Mouse (Mus musculus): ENCODE measurements around the gene Erlin1. TPM values are rescaled to one million over a fixed set of nuclear protein-coding genes. Genes with fewer than 3 reads are reported as not detected.

Gene Erlin1
- total and polyA plus RNA-seq, 3 experiments = 8.2 to 21.7 (median 11.0) TPM

DNA sequence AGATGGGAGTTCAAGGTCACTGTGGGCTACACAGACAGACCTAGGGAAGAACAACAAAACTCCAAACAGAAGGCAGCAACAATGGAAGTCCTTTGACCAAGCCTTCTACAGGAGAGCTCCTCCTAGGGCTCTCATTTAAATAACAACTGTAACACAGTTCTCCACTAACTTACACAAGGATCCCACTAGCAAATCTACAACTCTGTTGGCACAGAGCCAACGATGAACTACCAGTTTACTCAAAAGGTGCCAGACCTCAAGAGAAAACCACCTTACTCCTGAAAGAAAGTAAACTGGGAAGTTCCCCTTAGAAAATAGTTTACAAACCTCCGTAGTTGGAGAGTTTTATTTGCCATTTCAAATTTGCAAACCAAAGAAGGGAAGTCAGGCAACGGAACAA lies 20.3 kb downstream of the Erlin1 start:
- no peak for ATAC-seq (ENCODE audit: extremely low read depth, insufficient number of reproducible peaks, low FRiP score, poor library complexity, severe bottlenecking)

GRCm38 (mm10) chr19:44045847-44046246 lies 23.7 kb downstream of the Erlin1 start:
- ATAC-seq (ENCODE audit: extremely low read depth, insufficient number of reproducible peaks, low FRiP score, poor library complexity, severe bottlenecking) (no peak), DNase-seq (ENCODE audit: low spot score) (no peak)
- Histone ChIP-seq H3K36me3 (replicated peaks) (peaks cover 52% of the 10 kb centered on the region), H3K4me3 (ENCODE audit: low read depth, low read length) (no peak overlapping the region), H3K27me3 (ENCODE audit: insufficient read depth, low read length) (no peaks in the 10 kb centered on the region), H3K4me1 (ENCODE audit: insufficient read depth, low read depth, low read length) (no peaks in the 10 kb centered on the region; the same call in 1 of the 2 replicates), H3K9me3 (replicated peaks) (no peaks in the 10 kb centered on the region)
- TF ChIP-seq CTCF (IDR thresholded peaks at IDR 0.05; ENCODE audit: low read depth, low read length) = no peak

More for the DNA sequence above, 20.3 kb downstream of the Erlin1 start:
- H3K27me3 ChIP-seq (ENCODE audit: insufficient read depth, low read length) = no peaks in the 10 kb centered on the region
- H3K9me3 ChIP-seq (replicated peaks) = no peaks in the 10 kb centered on the region
- H3K4me1 ChIP-seq (ENCODE audit: insufficient read depth, low read depth, low read length) = no peaks in the 10 kb centered on the region; the same call in 1 of the 2 replicates
- peaks cover 60% of the 10 kb centered on the region for H3K36me3 ChIP-seq (replicated peaks)
- TF ChIP-seq CTCF (IDR thresholded peaks at IDR 0.05; ENCODE audit: low read depth, low read length) (no peak), GATA2 (IDR thresholded peaks at IDR 0.05; ENCODE audit: borderline replicate concordance, low read depth, low read length) (no peak), POLR2AphosphoS5 (IDR thresholded peaks at IDR 0.05; ENCODE audit: insufficient replicate concordance, low read depth, low read length) (no peak), TAL1 (conservative IDR thresholded peaks at IDR 0.05; ENCODE audit: low read depth, low read length) (no peak), GATA1 (IDR thresholded peaks at IDR 0.05; ENCODE audit: borderline replicate concordance, low read length) (no peak)
- H3K4me3 ChIP-seq (ENCODE audit: low read depth, low read length) = no peak overlapping the region
- DNase-seq (ENCODE audit: low spot score) = no peak

GRCm38 (mm10) chr19:44042121-44042520 lies 27.5 kb downstream of the Erlin1 start:
- Histone ChIP-seq H3K27me3 (ENCODE audit: insufficient read depth, low read length) (no peaks in the 10 kb centered on the region), H3K4me3 (ENCODE audit: low read depth, low read length) (no peak overlapping the region), H3K9me3 (replicated peaks) (no peaks in the 10 kb centered on the region), H3K36me3 (replicated peaks) (peaks cover 72% of the 10 kb centered on the region), H3K4me1 (ENCODE audit: insufficient read depth, low read depth, low read length) (no peaks in the 10 kb centered on the region)
- DNase-seq (ENCODE audit: low spot score) (no peak), ATAC-seq (ENCODE audit: extremely low read depth, insufficient number of reproducible peaks, low FRiP score, poor library complexity, severe bottlenecking) (no peak)
- TF ChIP-seq GATA1 (IDR thresholded peaks at IDR 0.05; ENCODE audit: borderline replicate concordance, low read length) (no peak), POLR2AphosphoS5 (IDR thresholded peaks at IDR 0.05; ENCODE audit: insufficient replicate concordance, low read depth, low read length) (no peak), CTCF (IDR thresholded peaks at IDR 0.05; ENCODE audit: low read depth, low read length) (no peak), TAL1 (conservative IDR thresholded peaks at IDR 0.05; ENCODE audit: low read depth, low read length) (no peak), GATA2 (IDR thresholded peaks at IDR 0.05; ENCODE audit: borderline replicate concordance, low read depth, low read length) (no peak)

GRCm38 (mm10) chr19:44033396-44033795 lies 36.2 kb downstream of the Erlin1 start:
- Histone ChIP-seq H3K9me3 (replicated peaks) (no peaks in the 10 kb centered on the region), H3K36me3 (replicated peaks) (peaks cover 42% of the 10 kb centered on the region), H3K27me3 (ENCODE audit: insufficient read depth, low read length) (no peaks in the 10 kb centered on the region), H3K4me3 (ENCODE audit: low read depth, low read length) (no peak overlapping the region), H3K4me1 (ENCODE audit: insufficient read depth, low read depth, low read length) (no peaks in the 10 kb centered on the region)
- ATAC-seq (ENCODE audit: extremely low read depth, insufficient number of reproducible peaks, low FRiP score, poor library complexity, severe bottlenecking) (no peak), DNase-seq (ENCODE audit: low spot score) (no peak)
- no peak for TF ChIP-seq CTCF (IDR thresholded peaks at IDR 0.05; ENCODE audit: low read depth, low read length)
- TF ChIP-seq GATA1 (IDR thresholded peaks at IDR 0.05; ENCODE audit: borderline replicate concordance, low read length) = no peak
- no peak for TF ChIP-seq POLR2AphosphoS5 (IDR thresholded peaks at IDR 0.05; ENCODE audit: insufficient replicate concordance, low read depth, low read length)
- TF ChIP-seq TAL1 (conservative IDR thresholded peaks at IDR 0.05; ENCODE audit: low read depth, low read length) = no peak

DNA sequence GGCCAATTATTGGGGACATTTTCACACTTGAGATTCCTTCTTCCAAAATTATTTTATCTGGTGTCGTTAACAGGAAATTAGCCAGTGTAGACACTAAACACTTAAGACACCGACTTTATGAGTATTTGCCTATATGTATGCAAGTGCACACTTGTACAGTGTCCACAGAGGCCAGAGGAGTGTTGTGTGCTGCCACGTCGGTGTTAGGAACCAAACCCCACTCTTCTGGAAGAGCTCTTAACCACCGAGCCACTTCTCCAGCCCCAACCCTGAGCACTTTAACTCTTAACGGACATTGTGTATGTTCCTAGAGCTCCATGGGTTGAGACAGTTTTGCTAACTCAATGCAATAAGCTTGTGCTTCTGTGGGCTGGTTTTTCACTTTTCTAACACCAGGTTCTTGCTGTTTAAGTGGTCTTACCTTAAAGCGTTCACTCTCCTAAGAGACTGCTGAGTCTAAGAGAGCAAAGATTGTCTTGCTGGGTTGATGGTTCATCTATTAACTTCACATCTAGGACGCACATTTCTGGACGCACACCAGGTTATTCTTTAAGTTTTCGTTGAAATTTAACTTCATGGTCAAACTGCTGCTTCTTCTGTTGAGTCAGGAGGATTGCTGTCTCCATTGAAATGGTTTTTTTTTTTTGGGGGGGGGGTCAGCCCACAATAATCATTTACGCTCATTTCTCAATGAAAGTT lies 37.4 kb downstream of the Erlin1 start:
- no peaks in the 10 kb centered on the region for H3K4me1 ChIP-seq (ENCODE audit: insufficient read depth, low read depth, low read length)
- no peaks in the 10 kb centered on the region for H3K27me3 ChIP-seq (ENCODE audit: insufficient read depth, low read length)
- ATAC-seq (ENCODE audit: extremely low read depth, insufficient number of reproducible peaks, low FRiP score, poor library complexity, severe bottlenecking) (no peak), DNase-seq (ENCODE audit: low spot score) (no peak)
- H3K9me3 ChIP-seq (replicated peaks) = no peaks in the 10 kb centered on the region
- H3K4me3 ChIP-seq (ENCODE audit: low read depth, low read length) = no peak overlapping the region
- peaks cover 32% of the 10 kb centered on the region for H3K36me3 ChIP-seq (replicated peaks)
- no peak for TF ChIP-seq GATA2 (IDR thresholded peaks at IDR 0.05; ENCODE audit: borderline replicate concordance, low read depth, low read length)
- no peak for TF ChIP-seq CTCF (IDR thresholded peaks at IDR 0.05; ENCODE audit: low read depth, low read length)
- TF ChIP-seq GATA1 (IDR thresholded peaks at IDR 0.05; ENCODE audit: borderline replicate concordance, low read length) = no peak
- no peak for TF ChIP-seq TAL1 (conservative IDR thresholded peaks at IDR 0.05; ENCODE audit: low read depth, low read length)
- no peak for TF ChIP-seq POLR2AphosphoS5 (IDR thresholded peaks at IDR 0.05; ENCODE audit: insufficient replicate concordance, low read depth, low read length)

DNA sequence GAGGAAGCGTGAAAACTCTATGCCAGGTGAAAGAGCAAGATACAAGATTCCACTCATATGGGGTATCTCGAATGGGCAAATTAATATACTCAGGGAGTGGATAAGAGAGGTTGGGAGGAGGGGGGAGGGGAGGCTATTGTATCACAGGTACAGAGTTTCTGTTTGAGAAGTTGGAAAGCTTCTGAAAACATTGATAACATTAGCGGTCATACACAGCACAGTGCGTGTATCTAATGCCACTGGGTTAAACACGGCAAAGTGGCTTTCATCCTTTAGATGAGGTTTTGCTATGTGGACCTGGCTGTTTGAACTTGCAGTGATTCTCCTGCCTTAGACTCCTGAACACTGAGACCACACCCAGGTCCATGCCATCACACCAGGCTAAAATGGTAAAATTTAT lies 39.6 kb downstream of the Erlin1 start:
- DNase-seq (ENCODE audit: low spot score) (no peak), ATAC-seq (ENCODE audit: extremely low read depth, insufficient number of reproducible peaks, low FRiP score, poor library complexity, severe bottlenecking) (no peak)
- no peaks in the 10 kb centered on the region for H3K9me3 ChIP-seq (replicated peaks)
- H3K27me3 ChIP-seq (ENCODE audit: insufficient read depth, low read length) = peaks cover 3% of the 10 kb centered on the region; the same call in 1 of the 2 replicates
- H3K4me1 ChIP-seq (ENCODE audit: insufficient read depth, low read depth, low read length) = peaks cover 3% of the 10 kb centered on the region
- H3K36me3 ChIP-seq (replicated peaks) = peaks cover 12% of the 10 kb centered on the region
- H3K4me3 ChIP-seq (ENCODE audit: low read depth, low read length) = no peak overlapping the region
- no peak for TF ChIP-seq CTCF (IDR thresholded peaks at IDR 0.05; ENCODE audit: low read depth, low read length)
- TF ChIP-seq GATA1 (IDR thresholded peaks at IDR 0.05; ENCODE audit: borderline replicate concordance, low read length) = no peak
- no peak for TF ChIP-seq GATA2 (IDR thresholded peaks at IDR 0.05; ENCODE audit: borderline replicate concordance, low read depth, low read length)
- TF ChIP-seq TAL1 (conservative IDR thresholded peaks at IDR 0.05; ENCODE audit: low read depth, low read length) = no peak
- TF ChIP-seq POLR2AphosphoS5 (IDR thresholded peaks at IDR 0.05; ENCODE audit: insufficient replicate concordance, low read depth, low read length) = no peak

Data from G1E (cell line).